Mouse (Mus musculus) neutrophil, adult 59 days (primary cell): Measurements from ENCODE around the gene Ubtfl1. TPM values are rescaled to one million over a fixed set of nuclear protein-coding genes. Genes with fewer than 3 reads are reported as not detected.

Experiments
- total RNA-seq, 2 experiments: library from RNA; stranded (reverse); gene quantifications; 1 replicate in 1 of 2; 2 replicates in 1 of 2; pipeline ENCODE4 v1.2.4; 2023

Ubtfl1 gene
- not detected for total RNA-seq

DNA sequence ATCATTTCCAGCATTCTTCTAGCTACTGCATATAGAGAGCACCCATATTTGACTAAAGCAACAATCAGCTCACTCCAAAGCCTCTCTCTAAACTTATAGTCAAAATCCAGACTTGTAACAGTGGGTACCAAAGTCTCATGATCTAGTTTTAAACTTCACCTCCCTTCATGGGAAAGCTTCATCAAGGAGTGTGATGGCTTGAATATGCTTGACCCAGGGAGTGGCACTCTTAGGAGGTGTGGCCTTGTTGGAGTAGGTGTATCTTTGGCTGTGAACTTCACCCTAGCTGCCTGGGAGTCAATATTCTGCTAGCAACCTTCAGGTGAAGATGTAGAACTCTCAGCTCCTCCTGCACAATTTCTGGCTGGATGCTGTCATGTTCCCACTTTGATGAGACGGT, at the start of gene Ubtfl1:
Gene Ubtfl1, plus strand, starts transcription at position 301 of the 400 bp plus-strand sequence.

DNA sequence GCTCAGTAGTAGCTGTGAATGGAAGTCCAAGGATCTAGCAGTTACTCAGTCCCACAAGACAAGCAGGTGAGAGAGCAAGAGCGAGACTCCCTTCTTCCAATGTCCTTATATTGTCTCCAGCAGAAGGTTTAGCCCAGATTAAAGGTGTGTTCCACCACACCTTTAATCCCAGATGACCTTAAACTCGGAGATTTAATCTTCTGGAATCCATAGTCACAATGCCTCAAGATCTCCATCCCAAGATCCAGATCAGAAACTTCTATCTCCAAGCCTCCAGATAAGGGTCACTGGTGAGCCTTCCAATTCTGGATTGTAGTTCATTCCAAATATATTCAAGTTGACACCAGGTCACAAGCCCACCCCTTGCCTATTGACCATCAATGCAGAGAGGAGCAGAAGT, 1.3 kb upstream of the Ubtfl1 start, which contains the start of gene Naalad2:
Gene Naalad2, minus strand, starts transcription at position 101 of the 400 bp plus-strand sequence.

DNA sequence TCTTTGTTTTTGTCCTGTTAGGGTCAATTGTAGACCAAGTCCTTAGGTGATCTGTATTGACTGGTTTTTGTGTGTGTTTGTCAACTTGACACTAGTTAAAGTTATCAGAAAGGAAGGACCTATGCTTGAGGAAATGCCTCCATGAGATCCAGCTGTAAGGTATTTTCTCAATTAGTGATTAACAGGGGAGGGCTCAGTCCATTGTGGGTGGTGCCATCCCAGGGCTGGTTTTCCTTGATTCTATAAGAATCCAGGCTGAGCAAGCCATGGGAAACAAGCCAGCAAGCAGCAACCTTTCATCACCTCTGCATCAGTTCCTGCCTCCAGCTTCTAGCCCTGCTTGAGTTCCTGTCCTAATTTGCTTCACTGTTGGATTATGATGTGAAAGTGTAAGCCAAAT, 26.1 kb downstream of the Ubtfl1 start, which contains the start of gene Mbd3l2:
Gene Mbd3l2, plus strand, starts transcription at position 301 of the 400 bp plus-strand sequence.

Other genes with a start within 250 kb of the Ubtfl1 start
- gene Chordc1, start 112.3 kb upstream of the Ubtfl1 start, total RNA-seq = 10 to 100 TPM; 21.6 to 33.2 TPM
- gene Naalad2, start 1.4 kb upstream of the Ubtfl1 start, total RNA-seq = not detected
- not detected for gene Mbd3l2, start 26.2 kb downstream of the Ubtfl1 start, total RNA-seq
- under 1 TPM in 1 of 2 experiments, not detected in 1; 0.79 TPM for gene Zfp558, start 73.8 kb downstream of the Ubtfl1 start, total RNA-seq
- not detected for gene Mbd3l1, start 73.9 kb downstream of the Ubtfl1 start, total RNA-seq